Mouse (Mus musculus) liver, postnatal 0 days (tissue): ENCODE data around the gene Zcchc9.

ENCODE experiments used
- CTCF ChIP-seq: sonication (generic); IDR thresholded peaks from 2 replicates; pipeline ENCODE4 v1.5.1; 2016; ENCODE audit warnings: antibody characterized with exemption, low read depth
- EP300 ChIP-seq: IDR thresholded peaks from 2 replicates; pipeline ENCODE4 v1.6.1; 2016; ENCODE audit warnings: antibody characterized with exemption, low read depth, mild to moderate bottlenecking

DNA sequence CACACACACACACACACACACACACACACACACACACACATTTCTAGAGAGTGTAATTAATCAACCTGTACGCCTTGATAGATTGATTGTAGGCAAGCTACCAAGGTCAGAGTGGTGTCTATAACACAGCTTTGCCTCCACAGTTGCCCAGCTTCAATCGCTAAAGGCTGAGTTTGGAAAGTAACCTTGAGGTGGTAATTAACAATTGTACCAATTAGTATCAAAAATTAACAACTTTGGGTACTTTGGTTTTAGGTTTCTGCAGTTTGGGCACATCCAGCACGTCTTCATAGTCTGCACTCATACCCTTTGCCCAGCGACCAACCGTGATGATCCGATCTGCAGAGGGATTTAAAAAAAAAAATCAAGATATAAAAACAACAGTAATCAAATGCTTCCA lies 10.6 kb downstream of the Zcchc9 start:
- no peak for TF ChIP-seq EP300
- TF ChIP-seq CTCF = no peak
